Mouse (Mus musculus) left cerebral cortex, adult 18-20 months (tissue): ENCODE measurements around the gene Trim2. TPM values are rescaled to one million over a fixed set of nuclear protein-coding genes. Genes with fewer than 3 reads are reported as not detected.

Experiments
- DNase-seq, 2 experiments: peaks; one replicate each; pipeline ENCODE4 v3.0.0; 2021 to 2022; ENCODE audit warnings: low spot score in 2 of 2, mixed read lengths in 1 of 2
- total RNA-seq, 2 experiments: library from RNA; stranded (reverse); gene quantifications; 2 replicates each; pipeline ENCODE4 v1.2.3; 2021

The Trim2 gene
- total RNA-seq, 2 experiments from 2014 or later: 246 to 258 TPM

- DNase-seq: no peak
Measured at GRCm38 (mm10) chr3:84292238-84292637, 14.4 kb downstream of the Trim2 start.

GRCm38 (mm10) chr3:84288931-84289330 lies 17.7 kb downstream of the Trim2 start:
- DNase-seq: peak; percentile 17 to 25

- no peak for DNase-seq
Measured at GRCm38 (mm10) chr3:84287256-84287655, 19.4 kb downstream of the Trim2 start.

- no peak for DNase-seq
Measured at GRCm38 (mm10) chr3:84286311-84286710, 20.4 kb downstream of the Trim2 start.

- no peak for DNase-seq
Measured at GRCm38 (mm10) chr3:84284796-84285195, 21.9 kb downstream of the Trim2 start.

GRCm38 (mm10) chr3:84283524-84283923 lies 23.2 kb downstream of the Trim2 start:
- DNase-seq: no peak

GRCm38 (mm10) chr3:84281936-84282371 lies 24.7 kb downstream of the Trim2 start:
- no peak for DNase-seq

GRCm38 (mm10) chr3:84278809-84279208 lies 27.9 kb downstream of the Trim2 start:
- DNase-seq: no peak

- no peak for DNase-seq
Measured at GRCm38 (mm10) chr3:84275124-84275523, 31.6 kb downstream of the Trim2 start.

- no peak for DNase-seq
Measured at GRCm38 (mm10) chr3:84272293-84273015, 34.2 kb downstream of the Trim2 start.

- no peak for DNase-seq
Measured at GRCm38 (mm10) chr3:84271794-84272193, 34.9 kb downstream of the Trim2 start.

- no peak for DNase-seq
Measured at GRCm38 (mm10) chr3:84271058-84271457, 35.6 kb downstream of the Trim2 start.

GRCm38 (mm10) chr3:84270624-84270995 lies 36.1 kb downstream of the Trim2 start:
- no peak for DNase-seq

GRCm38 (mm10) chr3:84269987-84270623 lies 36.6 kb downstream of the Trim2 start:
- DNase-seq: no peak

GRCm38 (mm10) chr3:84268434-84268833 lies 38.2 kb downstream of the Trim2 start:
- peak in 1 of 2 experiments; percentile 39 for DNase-seq

GRCm38 (mm10) chr3:84266391-84266931 lies 40.2 kb downstream of the Trim2 start:
- no peak for DNase-seq

GRCm38 (mm10) chr3:84265084-84265483 lies 41.6 kb downstream of the Trim2 start:
- DNase-seq: no peak

- no peak for DNase-seq
Measured at GRCm38 (mm10) chr3:84264395-84264794, 42.3 kb downstream of the Trim2 start.

GRCm38 (mm10) chr3:84262804-84263203 lies 43.9 kb downstream of the Trim2 start:
- no peak for DNase-seq

GRCm38 (mm10) chr3:84261863-84262262 lies 44.8 kb downstream of the Trim2 start:
- DNase-seq: no peak

- no peak for DNase-seq
Measured at GRCm38 (mm10) chr3:84260837-84261236, 45.8 kb downstream of the Trim2 start.

GRCm38 (mm10) chr3:84260024-84260535 lies 46.6 kb downstream of the Trim2 start:
- DNase-seq: no peak
